Mouse (Mus musculus) MEL (cell line): ENCODE results near the gene Ppcdc. TPM values are rescaled to one million over a fixed set of nuclear protein-coding genes. Genes with fewer than 3 reads are reported as not detected.

Experiments used
- DNase-seq: peaks from one replicate; pipeline ENCODE4 v3.0.0; 2011; ENCODE audit warnings: low read depth, low spot score
- H3K27ac ChIP-seq: 2 replicates; pipeline ENCODE4 v1.5.1; 2012; ENCODE audit warnings: low read depth, mild to moderate bottlenecking, control low read depth, low read length, moderate library complexity; ENCODE audit not compliant: control insufficient read depth
- H3K27me3 ChIP-seq, 2 experiments: fragments of 150-350 bp in 1 of 2; sonication (generic) in 1 of 2; 2 replicates each; pipeline ENCODE4 v1.6.1; 2012; ENCODE audit warnings: low read length in 2 of 2, mild to moderate bottlenecking in 2 of 2, improper control_type of control experiment in 1 of 2, moderate library complexity in 1 of 2; ENCODE audit not compliant: insufficient read depth in 2 of 2, control insufficient read depth in 1 of 2
- H3K36me3 ChIP-seq, 2 experiments: 2 replicates each; pipeline ENCODE4 v1.6.1; 2012 to 2014; ENCODE audit warnings: low read length in 2 of 2, improper control_type of control experiment in 1 of 2, inconsistent platforms in 1 of 2, mild to moderate bottlenecking in 1 of 2; ENCODE audit not compliant: insufficient read depth in 2 of 2, control insufficient read depth in 1 of 2
- H3K4me1 ChIP-seq, 2 experiments: fragments of 150-350 bp in 1 of 2; sonication (generic) in 1 of 2; 2 replicates each; pipeline ENCODE4 v1.6.1; 2012; ENCODE audit warnings: low read length in 2 of 2, improper control_type of control experiment in 1 of 2, mild to moderate bottlenecking in 1 of 2; ENCODE audit not compliant: insufficient read depth in 2 of 2, control insufficient read depth in 1 of 2
- H3K4me3 ChIP-seq, 2 experiments: fragments of 150-350 bp in 1 of 2; sonication (generic) in 1 of 2; 2 replicates each; pipeline ENCODE4 v1.5.1; 2012; ENCODE audit warnings: low read depth in 2 of 2, low read length in 2 of 2, mild to moderate bottlenecking in 2 of 2, moderate library complexity in 2 of 2, control low read depth in 1 of 2, improper control_type of control experiment in 1 of 2; ENCODE audit not compliant: control insufficient read depth in 1 of 2, insufficient read depth in 1 of 2
- H3K79me2 ChIP-seq: 2 replicates; pipeline ENCODE4 v1.6.1; 2012; ENCODE audit warnings: mild to moderate bottlenecking, low read length, moderate library complexity; ENCODE audit not compliant: control insufficient read depth, poor library complexity, insufficient read depth
- H3K9ac ChIP-seq: 2 replicates; pipeline ENCODE4 v1.6.1; 2012; ENCODE audit warnings: low read depth, mild to moderate bottlenecking, control low read depth, low read length, moderate library complexity; ENCODE audit not compliant: control insufficient read depth, poor library complexity, severe bottlenecking
- H3K9me3 ChIP-seq: fragments of 150-350 bp; sonication (generic); replicated peaks from 2 replicates; pipeline ENCODE4 v1.6.1; 2012; ENCODE audit warnings: mild to moderate bottlenecking, low read length, improper control_type of control experiment, moderate library complexity; ENCODE audit not compliant: insufficient read depth
- CHD1 ChIP-seq: IDR thresholded peaks from 2 replicates; pipeline ENCODE4 v1.6.1; 2012; ENCODE audit warnings: low read depth, mild to moderate bottlenecking, inconsistent platforms, low read length, improper control_type of control experiment
- CTCF ChIP-seq, 3 experiments: IDR thresholded peaks in 2 of 3; conservative IDR thresholded peaks in 1 of 3; 2 replicates each; pipeline ENCODE4 v1.5.1; 2011 to 2012; ENCODE audit warnings: low read length in 3 of 3, low read depth in 2 of 3, mild to moderate bottlenecking in 2 of 3, improper control_type of control experiment in 1 of 3, inconsistent platforms in 1 of 3, mixed read lengths in 1 of 3, moderate library complexity in 1 of 3; ENCODE audit not compliant: control insufficient read depth in 1 of 3, insufficient read depth in 1 of 3, poor library complexity in 1 of 3, severe bottlenecking in 1 of 3
- E2F4 ChIP-seq: IDR thresholded peaks from 2 replicates; pipeline ENCODE4 v1.6.1; 2011; ENCODE audit warnings: low read depth, low read length, improper control_type of control experiment, borderline replicate concordance
- ELF1 ChIP-seq: IDR thresholded peaks from 2 replicates; pipeline ENCODE4 v1.6.1; 2014; ENCODE audit warnings: low read depth, mild to moderate bottlenecking, inconsistent platforms, low read length, improper control_type of control experiment, moderate library complexity
- ETS1 ChIP-seq: IDR thresholded peaks from 2 replicates; pipeline ENCODE4 v1.6.1; 2012; ENCODE audit warnings: low read depth, mild to moderate bottlenecking, inconsistent platforms, low read length, improper control_type of control experiment, moderate library complexity
- HCFC1 ChIP-seq: IDR thresholded peaks from 2 replicates; pipeline ENCODE4 v1.6.1; 2012; ENCODE audit warnings: low read depth, mild to moderate bottlenecking, inconsistent platforms, low read length, improper control_type of control experiment, moderate library complexity
- KAT2A ChIP-seq: conservative IDR thresholded peaks from 2 replicates; pipeline ENCODE4 v1.6.1; 2012; ENCODE audit warnings: low read depth, low read length, improper control_type of control experiment, inconsistent platforms
- MEF2A ChIP-seq: IDR thresholded peaks from 2 replicates; pipeline ENCODE4 v1.6.1; 2014; ENCODE audit warnings: low read depth, mild to moderate bottlenecking, inconsistent platforms, low read length, improper control_type of control experiment; ENCODE audit not compliant: poor library complexity, insufficient replicate concordance, severe bottlenecking; ENCODE audit errors: extremely low read depth
- MYC ChIP-seq: IDR thresholded peaks from 2 replicates; pipeline ENCODE4 v1.6.1; 2011; ENCODE audit warnings: low read depth, mild to moderate bottlenecking, low read length, improper control_type of control experiment, moderate library complexity
- POLR2A ChIP-seq, 2 experiments: IDR thresholded peaks; 2 replicates each; pipeline ENCODE4 v1.6.1; 2011 to 2012; ENCODE audit warnings: low read length in 2 of 2, mild to moderate bottlenecking in 2 of 2, control low read depth in 1 of 2, improper control_type of control experiment in 1 of 2, low read depth in 1 of 2, moderate library complexity in 1 of 2; ENCODE audit not compliant: control insufficient read depth in 1 of 2, insufficient read depth in 1 of 2, poor library complexity in 1 of 2
- POLR2AphosphoS2 ChIP-seq: IDR thresholded peaks from 2 replicates; pipeline ENCODE4 v1.6.1; 2011; ENCODE audit warnings: low read length, improper control_type of control experiment
- POLR2AphosphoS5 ChIP-seq: IDR thresholded peaks from 2 replicates; pipeline ENCODE4 v1.6.1; 2012; ENCODE audit warnings: low read depth, borderline replicate concordance, mild to moderate bottlenecking, inconsistent platforms, low read length, moderate library complexity, mixed read lengths
- RAD21 ChIP-seq: IDR thresholded peaks from 2 replicates; pipeline ENCODE4 v1.6.1; 2011; ENCODE audit warnings: mild to moderate bottlenecking, low read depth, low read length, improper control_type of control experiment
- SMC3 ChIP-seq: IDR thresholded peaks from 2 replicates; pipeline ENCODE4 v1.6.1; 2011; ENCODE audit warnings: low read depth, low read length, improper control_type of control experiment
- TBP ChIP-seq: IDR thresholded peaks from 2 replicates; pipeline ENCODE4 v1.8.0; 2011; ENCODE audit warnings: low read depth, low read length, improper control_type of control experiment
- TCF12 ChIP-seq: IDR thresholded peaks from 2 replicates; pipeline ENCODE4 v1.6.1; 2014; ENCODE audit warnings: low read depth, mild to moderate bottlenecking, inconsistent platforms, low read length, improper control_type of control experiment, moderate library complexity
- UBTF ChIP-seq: IDR thresholded peaks from 2 replicates; pipeline ENCODE4 v1.6.1; 2012; ENCODE audit warnings: low read depth, mild to moderate bottlenecking, inconsistent platforms, low read length, improper control_type of control experiment, moderate library complexity, borderline replicate concordance; ENCODE audit not compliant: insufficient read depth
- ZC3H11A ChIP-seq: IDR thresholded peaks from 2 replicates; pipeline ENCODE4 v1.6.1; 2012; ENCODE audit warnings: low read depth, mild to moderate bottlenecking, inconsistent platforms, low read length, improper control_type of control experiment
- ZKSCAN1 ChIP-seq: IDR thresholded peaks from 2 replicates; pipeline ENCODE4 v1.6.1; 2012; ENCODE audit warnings: low read depth, mild to moderate bottlenecking, inconsistent platforms, low read length, improper control_type of control experiment, moderate library complexity
- ZMIZ1 ChIP-seq: IDR thresholded peaks from 2 replicates; pipeline ENCODE4 v1.6.1; 2012; ENCODE audit warnings: low read depth, mild to moderate bottlenecking, inconsistent platforms, low read length, improper control_type of control experiment, moderate library complexity
- polyA plus RNA-seq, 2 experiments: library from polyadenylated mRNA; stranded (reverse) in 1 of 2; unstranded in 1 of 2; fragments of >175 nt in 1 of 2; fragments of >200 nt in 1 of 2; gene quantifications; 2 replicates each; pipeline versions ENCODE4 v1.2.1 to v1.2.4; 2012; ENCODE audit warnings: low replicate concordance in 2 of 2, low read depth in 1 of 2; ENCODE audit not compliant: insufficient read length in 2 of 2, insufficient read depth in 1 of 2, missing spikeins in 1 of 2
- total RNA-seq: library from RNA; depleted of rRNA; stranded (reverse); fragments of 300-350 nt; gene quantifications from 2 replicates; pipeline ENCODE4 v1.2.3, GENCODE M21; 2012

Gene Ppcdc
- total and polyA plus RNA-seq, 3 experiments, result 20.2 to 23.3 TPM; not detected in 1

- peaks cover 0 to 8% of the 10 kb centered on the region in 2 experiments; a peak in 2 of 4 replicates for H3K4me1 ChIP-seq
- no peak for TF ChIP-seq MYC
- no peak for TF ChIP-seq ETS1
- TF ChIP-seq HCFC1, result no peak
- no peak for TF ChIP-seq ZKSCAN1
- no peak for TF ChIP-seq POLR2AphosphoS2
- TF ChIP-seq TCF12, result no peak
- TF ChIP-seq KAT2A, result no peak
- TF ChIP-seq ELF1, result no peak
- TF ChIP-seq CHD1, result no peak
- TF ChIP-seq MEF2A, result no peak
- no peak for TF ChIP-seq E2F4
- no peak for TF ChIP-seq POLR2A (IDR thresholded peaks at IDR 0.05; ENCODE audit: control insufficient read depth in 1 of 2, insufficient read depth in 1 of 2, low read depth in 1 of 2, low read length in 2 of 2, poor library complexity in 1 of 2)
- no peak for TF ChIP-seq POLR2AphosphoS5
- no peak for TF ChIP-seq UBTF
- TF ChIP-seq TBP, result no peak
- no peak for TF ChIP-seq ZMIZ1
- TF ChIP-seq ZC3H11A, result no peak
- TF ChIP-seq, all 39 proteins: peak for 0
- H3K79me2 ChIP-seq, result no peaks in the 10 kb centered on the region; the same call in 1 of the 2 replicates
- no peak overlapping the region for H3K27ac ChIP-seq
- no peaks in the 10 kb centered on the region for H3K36me3 ChIP-seq
- no peak for DNase-seq
- no peak overlapping the region for H3K9ac ChIP-seq
- no peaks in the 10 kb centered on the region for H3K9me3 ChIP-seq
- no peaks in the 10 kb centered on the region for H3K27me3 ChIP-seq
- H3K4me3 ChIP-seq, result no peak overlapping the region
These were observed 22.9 kb upstream of the Ppcdc start for GRCm38 (mm10) chr9:57462866-57463265.

- no peak overlapping the region for H3K9ac ChIP-seq
- H3K27me3 ChIP-seq, result no peaks in the 10 kb centered on the region
- no peak overlapping the region for H3K27ac ChIP-seq
- TF ChIP-seq CTCF (IDR thresholded peaks at IDR 0.05 in 2 of 3, conservative IDR thresholded peaks at IDR 0.05 in 1 of 3; ENCODE audit: control insufficient read depth in 1 of 3, insufficient read depth in 1 of 3, low read depth in 2 of 3, low read length in 3 of 3, poor library complexity in 1 of 3, severe bottlenecking in 1 of 3), result peak; percentile 46 to 50 (median 49)
- TF ChIP-seq ZMIZ1, result no peak
- peak; percentile 50 for TF ChIP-seq SMC3
- TF ChIP-seq ZC3H11A, result peak; percentile 31; the same call in 1 of the 2 replicates
- no peak for TF ChIP-seq KAT2A
- TF ChIP-seq RAD21, result peak; percentile 29
- H3K36me3 ChIP-seq, result no peaks in the 10 kb centered on the region
- H3K79me2 ChIP-seq, result no peaks in the 10 kb centered on the region
- no peak overlapping the region for H3K4me3 ChIP-seq
- DNase-seq, result peak; percentile 69
- no peaks in the 10 kb centered on the region for H3K9me3 ChIP-seq
- no peaks in the 10 kb centered on the region for H3K4me1 ChIP-seq
These were observed 19.8 kb upstream of the Ppcdc start for GRCm38 (mm10) chr9:57459707-57460106.
